8 mouse cellular contexts compared by ENCODE assay signal in genomic region chr5:124352141-124352920, GRCm38 (mm10). TPM values are rescaled to one million over a fixed set of nuclear protein-coding genes. Genes with fewer than 3 reads are reported as not detected.
A peak's percentile ranks its signal among the peaks of the same experiment; 100 is the strongest.
DNase-seq lines count a peak whose midpoint lies in the region; ATAC-seq and TF ChIP-seq lines count a peak whose summit lies in the region.

No protein-coding gene starts in this region.

- TF ChIP-seq CTCF in left cerebral cortex, adult 2 months (IDR thresholded peaks at IDR 0.05): peak; percentile 33

- peak overlapping the region; percentile 98 for H3K27ac ChIP-seq in hindbrain, embryonic 15.5 days (replicated peaks)
- peak overlapping the region; percentile 95 for H3K27ac ChIP-seq in left cerebral cortex, adult 2 months

- H3K4me3 ChIP-seq in hindbrain, embryonic 15.5 days: peak overlapping the region; percentile 76
- peak overlapping the region; percentile 70 for H3K4me3 ChIP-seq in left cerebral cortex, adult 2 months

- peaks cover 10% of the 10 kb centered on the region for H3K36me3 ChIP-seq in hindbrain, embryonic 15.5 days

- peak; percentile 64 for DNase-seq in T-cell, adult 2 months (ENCODE audit: low spot score)
- DNase-seq in cerebellum, postnatal 36 days: peak; percentile 81 to 83
- peak; percentile 52 for DNase-seq in gastrocnemius, adult 18-20 months (ENCODE audit: low spot score)
- peak; percentile 59 to 79 for DNase-seq in left cerebral cortex, adult 2 months (ENCODE audit: extremely low spot score in 1 of 2, low spot score in 2 of 2)
- DNase-seq in right cerebral cortex, adult 2 months (ENCODE audit: low spot score in 2 of 2): peak; percentile 59 to 72
- DNase-seq in urinary bladder, postnatal 14 days (ENCODE audit: low spot score): peak; percentile 79

- intact Hi-C loops in left cerebral cortex, adult 2 months (cut with DNase I): loop anchor here (1.0 to 10.0 kb wide), 2 partner anchors 25 to 182 kb away; partner anchors contain the start of genes Mphosph9 and Rilpl1

- under 1% methylated on average over 27 of the region's 30 CpGs for WGBS in hindbrain, embryonic 15.5 days

- H3K9me3 ChIP-seq in hindbrain, embryonic 15.5 days: no peaks in the 10 kb centered on the region

- H3K4me2 ChIP-seq in hindbrain, embryonic 15.5 days: peak overlapping the region; percentile 80

- peak overlapping the region; percentile 95 for H3K9ac ChIP-seq in hindbrain, embryonic 15.5 days

- peaks cover 50% of the 10 kb centered on the region for H3K4me1 ChIP-seq in hindbrain, embryonic 15.5 days (replicated peaks)

- H3K27me3 ChIP-seq in hindbrain, embryonic 15.5 days: no peaks in the 10 kb centered on the region

- peak; percentile 90 for ATAC-seq in hindbrain, embryonic 15.5 days (ENCODE audit: low FRiP score, low read depth)
- ATAC-seq in megakaryocyte, adult 5-6 weeks (ENCODE audit: poor library complexity, severe bottlenecking): peak; percentile 30

RNA-seq across cellular contexts. Expression of gene Cdk2ap1, which starts 10.6 kb away (rescaled TPM):
- total RNA-seq in gastrocnemius, adult 18-20 months (2021): 100 to 1,000 TPM; 146 to 161 TPM
- 144 and 145 TPM in 2 replicates for polyA plus RNA-seq in hindbrain, embryonic 15.5 days (2015; fragmentation: Nextera tagmentation; extraction: Ambion mirVana)
- 100 to 1,000 TPM; 163 to 170 TPM for total RNA-seq in left cerebral cortex, adult 2 months (2021)
- 150 and 158 TPM in 2 replicates for total RNA-seq in megakaryocyte, adult 5-6 weeks (2015)
- 111 and 145 TPM in 2 replicates for total RNA-seq in megakaryocyte, adult 5-6 weeks (2017)

RNA-seq across cellular contexts. Expression of gene 2810006K23Rik, which starts 24.4 kb away (rescaled TPM):
- total RNA-seq in gastrocnemius, adult 18-20 months (2021): 1 to 10 TPM; 7.3 to 7.7 TPM
- 15.4 and 16.2 TPM in 2 replicates for polyA plus RNA-seq in hindbrain, embryonic 15.5 days (2015; fragmentation: Nextera tagmentation; extraction: Ambion mirVana)
- 10 to 100 TPM; 13.2 to 13.6 TPM for total RNA-seq in left cerebral cortex, adult 2 months (2021)
- total RNA-seq in megakaryocyte, adult 5-6 weeks (2015): 4.6 and 9.0 TPM in 2 replicates
- 7.6 and 14.2 TPM in 2 replicates for total RNA-seq in megakaryocyte, adult 5-6 weeks (2017)

RNA-seq across cellular contexts. Expression of gene Mphosph9, which starts 24.6 kb away (rescaled TPM):
- 1 to 10 TPM; 3.1 to 3.3 TPM for total RNA-seq in gastrocnemius, adult 18-20 months (2021)
- 10.8 and 11.4 TPM in 2 replicates for polyA plus RNA-seq in hindbrain, embryonic 15.5 days (2015; fragmentation: Nextera tagmentation; extraction: Ambion mirVana)
- total RNA-seq in left cerebral cortex, adult 2 months (2021): 10 to 100 TPM; 20.9 to 23.1 TPM
- total RNA-seq in megakaryocyte, adult 5-6 weeks (2015): 8.7 and 9.6 TPM in 2 replicates
- 21.2 and 24.4 TPM in 2 replicates for total RNA-seq in megakaryocyte, adult 5-6 weeks (2017)

Comparison
In these comparisons a context has a peak if more than half of its experiments do, and no peak if none do; other contexts are left out.
1. Peak in every context shown above with its lines: DNase-seq, ATAC-seq, H3K4me3 ChIP-seq and H3K27ac ChIP-seq.